Mouse (Mus musculus) spleen, adult 2 months (tissue): Measurements from ENCODE around the gene Wdr11. TPM values are rescaled to one million over a fixed set of nuclear protein-coding genes. Genes with fewer than 3 reads are reported as not detected.

Experiments
- DNase-seq, 2 experiments: peaks; one replicate each; pipeline versions ENCODE4 v3.0.0 to v3.0.0-alpha.2; 2012 to 2021; ENCODE audit warnings: low spot score in 2 of 2, low read depth in 1 of 2
- H3K27ac ChIP-seq: fragments of 200-500 bp; 2 replicates; pipeline ENCODE4 v1.5.1; 2012; ENCODE audit warnings: low read length, inconsistent platforms; ENCODE audit not compliant: insufficient read depth
- H3K27me3 ChIP-seq: fragments of 200-500 bp; 2 replicates; pipeline ENCODE4 v1.6.1; 2012; ENCODE audit warnings: mild to moderate bottlenecking, moderate library complexity, low read length, inconsistent platforms; ENCODE audit not compliant: control insufficient read depth, insufficient read depth
- H3K36me3 ChIP-seq: fragments of 200-500 bp; 2 replicates; pipeline ENCODE4 v1.6.1; 2012; ENCODE audit warnings: mild to moderate bottlenecking, low read length, inconsistent platforms; ENCODE audit not compliant: control insufficient read depth, insufficient read depth
- H3K4me1 ChIP-seq: fragments of 200-500 bp; 2 replicates; pipeline ENCODE4 v1.6.1; 2011; ENCODE audit warnings: inconsistent platforms; ENCODE audit not compliant: control insufficient read depth, insufficient read depth, insufficient read length
- H3K4me3 ChIP-seq: fragments of 200-500 bp; 2 replicates; pipeline ENCODE4 v1.5.1; 2011; ENCODE audit warnings: mild to moderate bottlenecking, inconsistent platforms; ENCODE audit not compliant: insufficient read depth, insufficient read length; ENCODE audit errors: extremely low read depth
- CTCF ChIP-seq: fragments of 200-500 bp; IDR thresholded peaks from 2 replicates; pipeline ENCODE4 v1.5.1; 2011; ENCODE audit warnings: mild to moderate bottlenecking, inconsistent platforms; ENCODE audit not compliant: insufficient read depth, insufficient read length, insufficient replicate concordance; ENCODE audit errors: extremely low read depth
- POLR2A ChIP-seq: fragments of 200-500 bp; IDR thresholded peaks from 2 replicates; pipeline ENCODE4 v1.6.1; 2011; ENCODE audit warnings: low read depth, low read length, inconsistent platforms
- WGBS: fragments of 180-500 bp; shearing (Covaris S2); methylation state at CpG from one replicate; pipeline ENCODE4 v1.1.7; 2018; 5-methylcytosine and 5-hydroxymethylcytosine counted together
- polyA plus RNA-seq: library from polyadenylated mRNA; depleted of rRNA; stranded (reverse); fragments of >200 nt; gene quantifications from 2 replicates; pipeline ENCODE4 v1.2.3, GENCODE M21; 2012

Gene Wdr11
- polyA plus RNA-seq, 1 experiment: 12.6 TPM

DNA sequence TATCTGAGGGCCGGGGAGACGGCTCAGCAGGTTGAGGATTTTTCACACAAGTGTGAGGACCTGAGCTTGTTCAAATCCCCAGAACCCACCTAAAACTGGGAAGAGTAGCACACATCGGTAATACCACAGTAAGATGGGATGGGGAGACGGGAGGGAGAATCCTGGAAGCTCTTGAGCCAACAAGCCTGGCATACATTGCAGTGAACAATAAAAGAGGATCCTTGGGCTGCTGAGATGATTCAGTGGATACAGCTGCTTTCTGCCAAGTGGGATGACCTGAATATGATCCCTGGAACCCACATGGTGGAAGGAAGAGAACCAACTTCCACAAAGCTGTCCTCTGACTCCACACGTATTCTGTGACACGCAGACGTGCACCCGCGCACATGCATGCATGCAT is 68.9 kb downstream of the Wdr11 start:
- H3K4me1 ChIP-seq: no peaks in the 10 kb centered on the region
- no peak overlapping the region for H3K27ac ChIP-seq
- WGBS: 92% methylated on average over 9 of the region's 9 CpGs
- H3K36me3 ChIP-seq: no peaks in the 10 kb centered on the region
- DNase-seq: no peak
- no peak overlapping the region for H3K4me3 ChIP-seq
- H3K27me3 ChIP-seq: no peaks in the 10 kb centered on the region
- TF ChIP-seq POLR2A (no peak), CTCF (no peak)

DNA sequence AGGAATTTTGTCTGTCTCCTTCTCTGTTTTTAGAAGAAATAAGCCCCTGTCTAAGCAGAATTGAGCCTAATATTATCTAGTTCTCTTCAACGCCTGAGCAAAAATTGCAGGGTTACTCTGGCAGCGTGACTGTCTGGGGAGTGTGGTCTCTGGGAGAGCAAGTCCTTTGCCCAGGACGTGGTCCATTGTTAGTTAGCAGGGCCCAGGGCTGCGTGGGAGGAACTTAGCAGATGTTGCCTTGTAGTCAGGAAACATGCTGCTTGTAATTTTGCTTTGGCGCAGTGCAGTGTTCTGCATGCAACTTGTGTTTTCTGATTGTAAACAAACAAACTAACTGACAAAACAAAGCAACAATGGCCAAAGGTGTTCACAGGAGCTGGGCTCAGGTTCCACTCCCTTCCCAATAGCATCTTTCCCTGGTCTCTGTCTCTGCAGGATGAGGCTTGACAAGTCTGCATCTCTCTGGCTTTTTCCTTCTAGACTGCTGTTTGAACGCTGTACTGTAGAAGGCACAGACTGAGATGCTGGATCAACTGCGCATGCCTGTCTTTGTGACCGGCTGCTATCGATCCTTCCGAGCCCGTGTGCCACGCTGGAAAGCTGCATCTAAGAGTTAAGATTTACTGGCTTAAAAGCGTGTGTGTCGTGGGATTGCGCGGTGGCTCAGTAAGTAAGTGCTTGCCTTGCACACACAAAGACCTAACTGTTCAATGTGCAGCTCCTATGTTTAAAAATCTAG is 70.6 kb downstream of the Wdr11 start:
- Histone ChIP-seq H3K4me3 (no peak overlapping the region), H3K27me3 (no peaks in the 10 kb centered on the region), H3K27ac (no peak overlapping the region), H3K36me3 (no peaks in the 10 kb centered on the region), H3K4me1 (no peaks in the 10 kb centered on the region)
- DNase-seq: no peak
- TF ChIP-seq CTCF: no peak
- no peak for TF ChIP-seq POLR2A
- 76% methylated on average over 16 of the region's 16 CpGs for WGBS

DNA sequence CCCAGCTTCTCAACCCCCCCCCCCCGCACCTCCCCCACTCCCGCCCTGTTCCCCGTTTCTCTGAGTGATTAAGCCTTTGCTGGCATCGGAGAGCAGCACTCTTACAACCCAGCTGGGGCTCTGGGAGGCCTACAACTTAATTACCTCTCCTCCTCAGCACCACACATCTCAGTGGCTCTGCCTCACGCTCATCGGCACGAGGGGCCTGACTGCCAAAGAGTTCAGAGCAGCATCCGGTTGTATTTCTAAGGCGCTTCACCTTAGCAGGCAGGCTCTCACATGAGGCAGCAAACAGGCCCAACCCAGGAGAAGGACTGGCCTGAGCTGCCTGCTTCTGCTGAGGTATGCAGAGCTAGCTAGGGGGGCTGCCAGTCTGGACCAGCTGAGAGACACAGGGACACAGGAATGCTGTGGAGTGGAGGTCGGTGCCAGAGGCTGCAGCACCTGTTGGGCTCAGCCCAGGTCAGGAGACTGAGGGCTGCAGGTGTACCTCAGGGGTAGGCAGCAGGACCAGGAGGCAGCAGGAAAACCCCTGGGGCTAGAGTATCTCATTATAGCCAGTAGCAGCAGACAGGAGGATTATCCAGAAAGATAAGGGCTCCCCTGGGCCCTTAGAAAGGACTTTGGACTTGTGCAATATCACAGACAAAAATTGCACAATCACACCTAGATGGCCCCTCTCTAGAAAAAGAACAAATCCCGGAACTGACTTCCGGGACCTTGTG is 72.3 kb downstream of the Wdr11 start:
- TF ChIP-seq CTCF (no peak), POLR2A (no peak)
- no peak overlapping the region for H3K27ac ChIP-seq
- H3K4me3 ChIP-seq: no peak overlapping the region
- no peaks in the 10 kb centered on the region for H3K36me3 ChIP-seq
- H3K4me1 ChIP-seq: no peaks in the 10 kb centered on the region
- WGBS: 57% methylated on average over 12 of the region's 12 CpGs
- H3K27me3 ChIP-seq: no peaks in the 10 kb centered on the region
- DNase-seq: no peak

DNA sequence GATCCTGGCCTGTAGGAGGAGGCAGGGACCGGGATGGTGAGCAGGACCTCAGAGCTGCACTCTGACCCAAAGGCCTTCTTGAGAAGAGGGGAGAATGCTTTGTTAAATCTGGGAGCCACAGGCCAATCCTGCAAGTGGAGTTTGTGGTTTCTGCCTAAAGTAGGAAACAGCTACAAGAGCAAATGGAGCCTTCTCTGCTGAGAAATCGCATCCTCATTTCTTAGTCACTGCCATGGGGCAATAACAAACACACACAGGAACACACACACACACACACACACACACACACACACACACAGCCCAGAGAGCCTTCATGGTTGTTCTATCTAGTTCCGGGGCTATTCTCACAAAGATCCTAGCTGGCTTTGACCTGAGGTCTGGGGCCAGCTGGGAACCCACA is 73.7 kb downstream of the Wdr11 start:
- TF ChIP-seq CTCF (no peak), POLR2A (no peak)
- WGBS: 72% methylated on average over 3 of the region's 3 CpGs

DNA sequence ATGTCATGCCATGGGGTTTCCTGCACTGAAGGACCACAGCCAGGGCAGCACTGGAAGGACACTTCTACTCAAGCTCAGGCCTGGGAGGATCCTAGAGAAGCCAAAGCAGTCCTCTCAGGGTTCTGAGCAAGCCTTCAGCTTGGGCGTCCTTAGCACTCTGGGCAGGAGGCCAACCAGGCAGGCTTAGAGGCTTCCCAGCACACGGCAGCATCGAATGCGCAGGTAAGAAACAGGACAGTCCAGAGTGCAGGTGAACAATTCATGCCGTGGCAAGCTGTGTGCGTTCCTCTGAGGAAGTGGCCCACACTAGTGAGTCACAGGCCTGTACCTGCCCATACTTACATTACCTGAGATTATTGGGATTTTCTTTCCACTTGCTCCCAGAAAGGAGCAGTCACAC is 74.3 kb downstream of the Wdr11 start:
- H3K4me3 ChIP-seq: no peak overlapping the region
- H3K36me3 ChIP-seq: no peaks in the 10 kb centered on the region
- TF ChIP-seq CTCF: no peak
- TF ChIP-seq POLR2A: no peak
- no peak overlapping the region for H3K27ac ChIP-seq
- DNase-seq: no peak
- no peaks in the 10 kb centered on the region for H3K27me3 ChIP-seq
- H3K4me1 ChIP-seq: no peaks in the 10 kb centered on the region
- 90% methylated on average over 6 of the region's 6 CpGs for WGBS

More for the DNA sequence above, 73.7 kb downstream of the Wdr11 start:
- Histone ChIP-seq H3K4me3 (no peak overlapping the region), H3K4me1 (no peaks in the 10 kb centered on the region), H3K36me3 (no peaks in the 10 kb centered on the region), H3K27ac (no peak overlapping the region), H3K27me3 (no peaks in the 10 kb centered on the region)
- DNase-seq: no peak

DNA sequence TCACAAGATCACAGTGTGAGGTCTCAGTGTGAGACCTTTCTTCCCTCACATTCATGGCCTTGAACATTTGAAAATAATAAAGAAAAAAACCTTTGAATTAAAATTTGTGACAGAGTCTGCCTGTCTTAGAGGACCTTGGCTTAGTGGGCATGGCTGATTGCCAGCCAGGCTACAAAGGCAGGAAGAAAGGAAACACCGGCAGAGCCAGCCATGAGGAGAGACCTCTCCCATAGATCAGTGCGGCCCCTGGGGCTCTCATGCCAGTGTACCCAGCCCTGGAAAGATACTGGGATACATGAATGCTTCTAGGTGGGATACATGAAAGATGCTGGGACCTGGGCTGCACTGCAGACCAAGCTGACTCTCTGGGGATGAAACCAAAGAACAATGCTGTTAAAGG is 74.9 kb downstream of the Wdr11 start:
- DNase-seq: no peak
- Histone ChIP-seq H3K27me3 (no peaks in the 10 kb centered on the region), H3K4me3 (no peak overlapping the region), H3K4me1 (no peaks in the 10 kb centered on the region), H3K27ac (no peak overlapping the region), H3K36me3 (no peaks in the 10 kb centered on the region)
- 82% methylated on average over 2 of the region's 2 CpGs for WGBS
- TF ChIP-seq CTCF (no peak), POLR2A (no peak)

DNA sequence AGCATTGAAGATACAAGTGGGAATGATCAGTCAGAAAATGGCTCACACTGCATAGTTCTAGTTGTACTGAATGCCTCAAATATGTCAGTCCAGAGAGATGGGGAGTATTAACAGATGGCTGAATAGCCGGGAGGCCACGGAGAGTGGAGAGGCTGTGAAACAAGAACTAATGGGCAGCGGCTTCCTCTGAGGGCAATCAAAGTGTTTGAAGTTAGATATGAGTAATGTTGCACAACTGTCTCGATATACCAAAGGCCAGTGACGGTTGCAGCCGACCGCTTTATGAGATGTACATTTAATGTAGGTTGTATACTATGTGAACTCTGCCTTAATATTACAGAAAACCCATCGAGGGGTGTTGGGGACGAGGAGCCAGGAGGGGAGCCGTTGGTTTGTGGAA is 78.6 kb downstream of the Wdr11 start:
- Histone ChIP-seq H3K27me3 (no peaks in the 10 kb centered on the region), H3K36me3 (no peaks in the 10 kb centered on the region), H3K4me1 (no peaks in the 10 kb centered on the region), H3K4me3 (no peak overlapping the region), H3K27ac (no peak overlapping the region)
- no peak for TF ChIP-seq POLR2A
- no peak for TF ChIP-seq CTCF
- WGBS: 86% methylated on average over 10 of the region's 10 CpGs
- no peak for DNase-seq
